8 mouse cellular contexts compared by ENCODE assay signal in the genomic region with DNA sequence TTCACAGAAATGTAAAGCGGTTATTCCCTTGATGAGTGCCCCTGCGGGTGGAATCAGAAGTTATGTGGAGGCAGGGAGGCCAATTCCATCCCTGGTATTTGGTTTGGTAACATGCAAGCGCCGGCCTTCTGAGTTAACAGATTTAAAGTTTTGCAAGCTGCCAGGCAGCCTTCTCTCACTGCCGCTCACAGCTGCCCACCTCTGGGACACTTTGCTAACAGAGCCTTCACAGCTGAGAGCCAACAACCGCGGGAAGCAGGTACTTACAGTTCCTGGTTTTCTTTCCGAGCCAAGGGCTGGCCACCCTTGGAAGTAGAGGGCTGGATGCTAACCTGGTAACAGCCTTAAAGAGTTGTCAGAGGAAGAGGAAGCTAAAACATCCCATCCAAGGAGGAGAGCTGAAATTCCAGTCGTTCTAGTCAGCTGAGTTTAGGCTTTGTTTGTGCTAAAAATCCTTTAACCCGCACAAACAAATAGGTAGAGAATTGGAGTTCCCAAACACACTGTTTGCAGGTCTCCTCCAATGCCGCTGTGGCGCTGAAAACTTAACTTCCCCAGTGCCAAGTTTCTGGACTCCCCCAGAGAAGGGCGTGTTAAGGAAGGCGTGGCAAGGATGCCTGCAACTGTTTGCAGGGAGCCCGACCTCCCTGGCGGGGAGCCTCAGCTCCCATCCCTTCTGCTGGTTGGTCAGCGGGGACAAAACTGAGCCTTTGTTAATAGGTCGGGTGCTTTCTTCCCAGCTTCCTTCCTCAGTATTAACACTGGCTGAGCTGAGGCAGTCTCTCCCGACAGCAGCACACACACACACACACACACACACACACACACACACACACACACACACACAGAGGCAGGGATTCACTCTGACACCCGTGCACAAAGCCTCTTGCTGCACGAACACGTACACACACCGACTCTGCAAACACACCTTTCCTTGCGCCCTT. TPM values are rescaled to one million over a fixed set of nuclear protein-coding genes. Genes with fewer than 3 reads are reported as not detected.
DNase-seq lines count a peak whose midpoint lies in the region; ATAC-seq lines count a peak whose summit lies in the region.

A gene (minus strand): TSS at position 706 of the 944 bp plus-strand sequence.

- H3K27ac ChIP-seq in liver, embryonic 15.5 days (replicated peaks): no peak within 1 kb of the TSS
- H3K27ac ChIP-seq in neural tube, embryonic 14.5 days (ENCODE audit: low read depth, low read length): peak within 1 kb of the TSS; percentile 12

- H3K27me3 ChIP-seq in liver, embryonic 15.5 days: peaks cover 27% of the 10 kb centered on the region
- no peaks in the 10 kb centered on the region for H3K27me3 ChIP-seq in neural tube, embryonic 14.5 days (ENCODE audit: control insufficient read depth, insufficient read depth, low read length)

- H3K9me3 ChIP-seq in liver, embryonic 15.5 days (replicated peaks): no peaks in the 10 kb centered on the region
- H3K9me3 ChIP-seq in neural tube, embryonic 14.5 days (ENCODE audit: control insufficient read depth, low read length): no peaks in the 10 kb centered on the region

- DNase-seq in Muller cell, postnatal 12 days (ENCODE audit: inconsistent ontology term): peak; percentile 83
- peak; percentile 78 for DNase-seq in embryo, embryonic 9.5 days (ENCODE audit: extremely low spot score)
- peak; percentile 3 to 6 for DNase-seq in heart, adult 9 months (ENCODE audit: low spot score in 2 of 2)
- peak; percentile 23 for DNase-seq in kidney, adult 11 months
- DNase-seq in layer of hippocampus, adult 9-10 months (ENCODE audit: low spot score): no peak

- H3K4me1 ChIP-seq in liver, embryonic 15.5 days (replicated peaks): no peaks in the 10 kb centered on the region
- no peaks in the 10 kb centered on the region; the same call in 1 of the 2 replicates for H3K4me1 ChIP-seq in neural tube, embryonic 14.5 days (ENCODE audit: control insufficient read depth, insufficient read depth, low read length)

- H3K36me3 ChIP-seq in liver, embryonic 15.5 days (replicated peaks): no peaks in the 10 kb centered on the region
- no peaks in the 10 kb centered on the region for H3K36me3 ChIP-seq in neural tube, embryonic 14.5 days (ENCODE audit: control insufficient read depth, insufficient read depth, low read length)

- H3K9ac ChIP-seq in liver, embryonic 15.5 days: no peak within 1 kb of the TSS
- H3K9ac ChIP-seq in neural tube, embryonic 14.5 days (replicated peaks; ENCODE audit: low read depth, low read length): peak within 1 kb of the TSS; percentile 32; the same call in 1 of the 2 replicates

- ATAC-seq in liver, embryonic 15.5 days (ENCODE audit: insufficient read depth): no peak
- ATAC-seq in neural tube, embryonic 14.5 days (ENCODE audit: low read depth): peak; percentile 77
- no peak for ATAC-seq in CD4-positive, CD25-positive, alpha-beta regulatory T cell, adult 4 months

- H3K4me3 ChIP-seq in liver, embryonic 15.5 days (replicated peaks): 0 out of 2 replicates have a peak within 1 kb of the TSS, but pooled peaks have one; percentile 7
- H3K4me3 ChIP-seq in neural tube, embryonic 14.5 days (ENCODE audit: low read depth, low read length): peak within 1 kb of the TSS; percentile 21

- H3K4me2 ChIP-seq in liver, embryonic 15.5 days: no peak within 1 kb of the TSS
- H3K4me2 ChIP-seq in neural tube, embryonic 14.5 days (ENCODE audit: low read depth, low read length): peak within 1 kb of the TSS; percentile 51

- WGBS in liver, embryonic 15.5 days (ENCODE audit: insufficient replicate concordance): 7% methylated on average over 24 of the region's 24 CpGs
- WGBS in neural tube, embryonic 14.5 days: 2% methylated on average over 23 of the region's 24 CpGs

RNA-seq across cellular contexts. Expression of the gene that starts here (rescaled TPM):
- polyA plus RNA-seq in liver, embryonic 15.5 days (2015; fragmentation: Nextera tagmentation; extraction: Ambion mirVana): 0.50 and 0.79 TPM in 2 replicates
- polyA plus RNA-seq in neural tube, embryonic 14.5 days (2014; fragmentation: Nextera tagmentation; extraction: Ambion mirVana): 2.9 and 3.4 TPM in 2 replicates
- not detected for polyA plus RNA-seq in CD4-positive, CD25-positive, alpha-beta regulatory T cell, adult 4 months (2017; shearing (Covaris generic))
